Mouse (Mus musculus) bone marrow macrophage, adult 2 months (primary cell): ENCODE data around the gene Rpl36a-ps1.

ENCODE experiments used
- CTCF ChIP-seq: IDR thresholded peaks from 2 replicates; pipeline ENCODE4 v1.5.1; 2012; ENCODE audit warnings: low read depth, mild to moderate bottlenecking, low read length, moderate library complexity
- POLR2A ChIP-seq: IDR thresholded peaks from 2 replicates; pipeline ENCODE4 v1.6.1; 2012; ENCODE audit warnings: mild to moderate bottlenecking, low read depth, low read length, borderline replicate concordance

GRCm38 (mm10) chr14:98990636-98991035 lies 3.5 kb downstream of the Rpl36a-ps1 start:
- TF ChIP-seq CTCF (no peak), POLR2A (no peak)
